Mouse (Mus musculus) spleen, adult 2 months (tissue): ENCODE data around the gene Hist1h2af.
"Not testable (repeated sequence)": the region's sequence is repeated elsewhere in the genome, so short reads cannot be mapped to it uniquely, and the experiment has no call there.

Source experiments
- CTCF ChIP-seq: fragments of 200-500 bp; IDR thresholded peaks from 2 replicates; pipeline ENCODE4 v1.5.1; 2011; ENCODE audit warnings: mild to moderate bottlenecking, inconsistent platforms; ENCODE audit not compliant: insufficient read depth, insufficient read length, insufficient replicate concordance; ENCODE audit errors: extremely low read depth
- POLR2A ChIP-seq: fragments of 200-500 bp; IDR thresholded peaks from 2 replicates; pipeline ENCODE4 v1.6.1; 2011; ENCODE audit warnings: low read depth, low read length, inconsistent platforms

DNA sequence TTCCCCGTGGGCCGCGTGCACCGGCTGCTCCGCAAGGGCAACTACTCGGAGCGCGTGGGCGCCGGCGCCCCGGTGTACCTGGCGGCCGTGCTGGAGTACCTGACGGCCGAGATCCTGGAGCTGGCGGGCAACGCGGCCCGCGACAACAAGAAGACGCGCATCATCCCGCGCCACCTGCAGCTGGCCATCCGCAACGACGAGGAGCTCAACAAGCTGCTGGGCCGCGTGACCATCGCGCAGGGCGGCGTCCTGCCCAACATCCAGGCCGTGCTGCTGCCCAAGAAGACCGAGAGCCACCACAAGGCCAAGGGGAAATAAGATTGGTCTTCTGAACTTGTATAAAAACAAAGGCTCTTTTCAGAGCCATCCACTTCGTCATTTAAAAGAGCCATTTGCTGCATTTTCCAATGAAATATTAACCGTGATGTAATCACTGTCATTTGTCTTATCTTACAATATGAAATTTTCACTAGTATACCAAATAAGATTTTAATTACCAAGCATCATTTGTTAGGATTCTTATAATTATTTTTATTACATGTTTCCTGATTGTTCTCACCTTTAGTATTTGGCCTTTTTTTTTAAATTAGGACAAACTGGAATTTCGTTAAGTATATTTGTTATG lies 41.0 kb downstream of the Hist1h2af start:
- not testable (repeated sequence) for TF ChIP-seq CTCF, POLR2A
